Mouse (Mus musculus) adrenal gland, adult 2 months (tissue): ENCODE data around the gene Gm10160. TPM values are rescaled to one million over a fixed set of nuclear protein-coding genes. Genes with fewer than 3 reads are reported as not detected.

Experiments used
- DNase-seq: peaks from one replicate; pipeline ENCODE4 v3.0.0; 2021
- polyA plus RNA-seq: library from polyadenylated mRNA; depleted of rRNA; stranded (reverse); fragments of >200 nt; gene quantifications from 2 replicates; pipeline ENCODE4 v1.2.3, GENCODE M21; 2012; rRNA removed
- total RNA-seq, 2 experiments: library from RNA; stranded (reverse); gene quantifications; 2 replicates each; pipeline ENCODE4 v1.2.3; 2021

The Gm10160 gene
- total and polyA plus RNA-seq, 3 experiments = not detected

DNA sequence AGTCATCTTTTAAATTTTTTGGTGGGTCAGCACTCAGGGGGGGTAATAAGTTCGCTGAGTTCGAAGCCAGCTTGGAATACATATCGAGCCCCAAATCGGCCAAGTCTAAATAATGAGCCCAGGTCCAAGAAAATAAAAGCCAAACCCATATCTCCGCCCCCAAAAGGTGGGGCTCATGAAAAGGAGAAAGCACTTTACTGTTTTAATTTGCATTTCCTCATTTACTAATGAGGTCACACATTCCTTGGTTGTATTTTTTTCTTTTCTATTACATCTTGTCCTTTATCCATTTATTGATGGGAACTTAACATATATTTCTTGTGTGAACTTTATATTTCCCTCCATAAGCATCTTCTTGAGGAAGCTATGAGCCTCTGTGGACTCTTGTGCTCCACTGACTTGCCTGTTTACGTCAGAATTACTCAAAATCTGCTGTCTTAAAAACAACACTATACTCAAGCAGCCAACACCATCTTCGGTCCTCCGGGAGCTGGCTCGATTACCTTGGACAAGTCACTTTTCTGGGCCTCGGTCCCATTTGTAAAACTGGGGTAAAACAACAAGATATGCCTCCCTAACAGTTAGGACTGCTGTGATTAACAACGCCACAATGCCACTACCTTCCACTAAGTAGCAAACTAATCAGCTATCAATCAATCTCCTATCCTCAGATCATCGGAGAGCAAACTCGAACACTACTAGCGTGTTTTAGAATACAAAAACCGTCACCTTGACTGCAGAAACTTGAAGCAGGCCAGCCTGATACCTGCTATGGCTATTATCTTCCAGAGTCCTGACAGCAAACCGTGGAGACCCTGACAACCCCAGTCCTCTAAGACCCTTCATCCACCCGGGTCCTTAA, 27.6 kb downstream of the Gm10160 start:
- DNase-seq = peak; percentile 44

DNA sequence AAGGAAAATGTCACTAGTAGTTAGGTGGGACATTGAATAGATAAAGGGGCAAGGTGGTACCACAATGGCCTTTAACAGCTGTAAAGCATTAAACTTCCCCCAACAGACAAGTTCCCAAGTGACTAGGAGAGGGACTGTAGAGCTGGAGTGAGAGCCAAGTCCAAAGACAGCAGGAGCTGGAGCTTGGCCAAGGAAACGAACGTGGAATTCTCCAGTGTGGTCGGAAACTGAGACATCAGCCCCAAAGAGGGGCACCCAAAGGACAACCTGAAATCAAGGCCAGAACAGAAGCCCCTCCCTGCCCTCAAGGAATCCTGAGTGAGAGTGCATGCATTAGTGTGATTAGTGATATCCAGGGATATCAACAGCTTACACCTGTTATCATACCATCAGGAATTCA, 30.2 kb downstream of the Gm10160 start:
- peak; percentile 41 for DNase-seq

DNA sequence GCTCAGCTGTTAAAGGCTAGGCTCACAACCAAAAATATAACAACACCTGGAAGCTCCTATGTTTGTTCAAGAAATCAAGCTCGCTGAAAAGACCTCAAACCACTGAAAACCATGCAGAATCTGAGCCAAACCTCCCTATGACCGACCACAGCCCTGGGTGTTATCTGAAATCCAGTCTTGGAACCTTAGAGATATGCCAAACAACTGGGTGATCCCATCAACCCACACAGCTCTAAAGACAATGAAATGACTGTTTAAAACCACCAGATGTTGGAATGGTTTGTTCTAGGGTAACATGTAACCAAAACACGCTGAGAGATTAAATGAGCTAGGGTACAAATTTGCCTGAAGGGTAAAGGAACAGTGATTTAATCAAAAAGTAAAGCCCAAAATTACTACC, 30.7 kb downstream of the Gm10160 start:
- no peak for DNase-seq

DNA sequence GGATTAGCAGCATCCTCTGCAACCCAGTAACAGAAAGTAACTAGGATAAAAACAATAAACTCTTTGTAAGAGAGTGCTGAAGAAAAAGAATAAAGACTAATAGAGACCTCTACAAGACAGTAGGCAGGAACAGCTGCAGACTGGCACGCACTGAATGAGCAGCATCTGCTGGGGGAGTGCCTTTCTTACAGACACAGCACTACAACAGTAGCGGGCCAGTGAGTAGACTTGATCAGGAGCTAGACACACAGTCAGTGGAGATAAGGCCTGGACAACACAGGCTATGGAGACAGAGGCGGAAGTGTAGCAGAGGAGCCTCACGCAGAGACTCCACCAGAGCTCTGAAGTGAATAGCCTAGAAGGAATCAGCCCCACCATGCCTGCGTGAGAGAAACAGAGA, 49.5 kb downstream of the Gm10160 start:
- no peak for DNase-seq

Other genes starting within 250 kb of the Gm10160 start
- 1 to 10 TPM; 3.6 to 6.7 TPM for gene Homer2, start 148.3 kb downstream of the Gm10160 start, total RNA-seq
- 0.58 and 0.75 TPM in 2 replicates for gene Homer2, start 148.3 kb downstream of the Gm10160 start, polyA plus RNA-seq
- 10 to 100 TPM; 36.6 to 50.2 TPM for gene Ramac, start 92.9 kb downstream of the Gm10160 start, total RNA-seq
- gene Ramac, start 92.9 kb downstream of the Gm10160 start, polyA plus RNA-seq = 2.7 and 4.5 TPM in 2 replicates
- gene 3110040N11Rik, start 66.3 kb downstream of the Gm10160 start, total RNA-seq = 10 to 100 TPM; 35.1 to 35.8 TPM
- 15.7 and 19.3 TPM in 2 replicates for gene 3110040N11Rik, start 66.3 kb downstream of the Gm10160 start, polyA plus RNA-seq
- 100 to 1,000 TPM; 118 to 159 TPM for gene Btbd1, start 26.4 kb downstream of the Gm10160 start, total RNA-seq
- gene Btbd1, start 26.4 kb downstream of the Gm10160 start, polyA plus RNA-seq = 65.2 and 71.1 TPM in 2 replicates
- gene Tm6sf1, start 3.2 kb upstream of the Gm10160 start, total RNA-seq = 10 to 100 TPM; 13.5 to 17.2 TPM
- gene Tm6sf1, start 3.2 kb upstream of the Gm10160 start, polyA plus RNA-seq = 29.5 and 37.4 TPM in 2 replicates
- gene Hdgfl3, start 78.7 kb upstream of the Gm10160 start, total RNA-seq = 10 to 100 TPM in 1 of 2 experiments, 1 to 10 TPM in 1; 7.1 to 11.9 TPM
- 4.7 and 5.0 TPM in 2 replicates for gene Hdgfl3, start 78.7 kb upstream of the Gm10160 start, polyA plus RNA-seq
- 1 to 10 TPM in 1 of 2 experiments, under 1 TPM in 1; 0.84 to 1.2 TPM for gene Bnc1, start 136.5 kb upstream of the Gm10160 start, total RNA-seq
- 0.03 and 0.10 TPM in 2 replicates for gene Bnc1, start 136.5 kb upstream of the Gm10160 start, polyA plus RNA-seq